Mouse (Mus musculus): ENCODE data around the gene Gm30083.

The Gm30083 gene

DNA sequence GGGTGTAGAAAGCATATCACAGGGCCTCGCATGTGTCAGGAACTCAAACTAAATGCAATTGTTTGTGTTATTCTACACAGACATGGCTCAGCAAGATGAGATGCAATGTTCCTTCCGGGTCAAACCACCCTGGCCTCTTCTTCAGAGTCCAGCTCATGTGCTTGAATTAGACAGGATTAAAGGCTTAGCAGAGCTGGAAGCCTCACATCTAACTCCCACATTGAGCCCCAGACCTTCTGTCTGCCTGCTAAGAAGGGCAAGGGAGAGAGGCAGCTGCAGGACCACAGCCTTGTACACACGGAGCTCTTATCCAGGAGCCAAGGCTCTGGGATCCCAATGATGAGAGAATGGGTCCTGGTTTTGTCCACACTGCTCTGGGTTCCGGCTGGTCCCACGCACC lies 61.2 kb downstream of the Gm30083 start, which contains the start of gene Rbp3:
Rbp3 (plus strand) TSS at position 243 of the 400 bp plus-strand sequence.
- H3K4me1 ChIP-seq (replicated peaks; ENCODE audit: low read depth, low read length) = peaks cover 12% of the 10 kb centered on the region
- H3K27me3 ChIP-seq (ENCODE audit: insufficient read depth, low read length) = peaks cover 36% of the 10 kb centered on the region
- H3K36me3 ChIP-seq (ENCODE audit: insufficient read depth, low read length) = no peaks in the 10 kb centered on the region
- H3K4me3 ChIP-seq (replicated peaks; ENCODE audit: low read length) = no peak within 1 kb of the TSS
- no peak for TF ChIP-seq NANOG (IDR thresholded peaks at IDR 0.05; ENCODE audit: borderline replicate concordance, low read length)
- TF ChIP-seq POU5F1 (IDR thresholded peaks at IDR 0.05; ENCODE audit: borderline replicate concordance, low read length) = no peak
- no peak for TF ChIP-seq CTCF (conservative IDR thresholded peaks at IDR 0.05; ENCODE audit: low read length)
- H3K9me3 ChIP-seq (ENCODE audit: low read length) = no peaks in the 10 kb centered on the region

- H3K4me3 ChIP-seq (replicated peaks; ENCODE audit: low read length) = no peak overlapping the region
- TF ChIP-seq POU5F1 (IDR thresholded peaks at IDR 0.05; ENCODE audit: borderline replicate concordance, low read length) (no peak), CTCF (conservative IDR thresholded peaks at IDR 0.05; ENCODE audit: low read length) (peak; percentile 23; the same call in 1 of the 2 replicates)
- peaks cover 12% of the 10 kb centered on the region for H3K4me1 ChIP-seq (replicated peaks; ENCODE audit: low read depth, low read length)
- H3K36me3 ChIP-seq (ENCODE audit: insufficient read depth, low read length) = no peaks in the 10 kb centered on the region
- no peaks in the 10 kb centered on the region for H3K9me3 ChIP-seq (ENCODE audit: low read length)
- peaks cover 36% of the 10 kb centered on the region for H3K27me3 ChIP-seq (ENCODE audit: insufficient read depth, low read length)
Measured at GRCm38 (mm10) chr14:33952233-33952981, 62.6 kb downstream of the Gm30083 start.

DNA sequence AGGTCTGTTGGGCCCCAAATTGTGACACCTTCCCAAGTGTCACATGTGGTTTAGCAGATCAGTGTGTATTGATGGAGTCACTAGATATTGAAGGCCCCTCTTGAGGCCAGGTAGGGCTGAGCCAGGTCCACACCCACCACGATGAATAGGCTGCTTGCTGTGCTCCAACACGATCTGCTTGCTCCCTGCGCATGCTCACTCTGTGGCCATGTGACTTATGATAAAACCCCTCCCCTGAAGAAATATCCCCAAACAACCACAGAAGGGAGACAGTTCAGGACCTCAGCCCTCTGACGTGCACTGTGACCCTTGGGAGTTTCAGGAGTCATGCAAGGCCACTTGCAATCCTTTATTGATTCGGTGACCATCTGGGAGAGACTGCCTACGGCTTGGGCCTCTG lies 68.9 kb downstream of the Gm30083 start:
- H3K4me3 ChIP-seq (replicated peaks; ENCODE audit: low read length) = no peak overlapping the region

DNA sequence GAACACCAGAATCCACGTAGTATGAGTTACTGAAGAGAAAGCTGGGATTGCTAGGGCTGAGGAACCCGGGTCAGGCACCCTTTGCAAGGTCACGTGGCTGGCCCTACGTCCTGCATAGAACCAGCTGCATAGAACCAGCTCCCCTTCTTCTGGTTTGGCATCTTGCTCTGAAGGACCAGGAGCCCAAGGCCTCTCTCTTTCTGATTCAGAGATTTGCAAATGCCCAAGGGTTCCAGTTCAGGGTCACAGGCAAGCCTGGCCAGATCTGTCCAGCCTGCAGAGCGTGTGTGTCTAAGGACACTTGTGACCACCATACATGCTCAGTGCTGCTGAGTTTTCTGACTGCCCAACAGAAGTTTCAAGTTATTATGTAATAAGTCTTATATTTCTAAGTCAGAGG lies 72.8 kb downstream of the Gm30083 start:
- no peak for TF ChIP-seq CTCF (conservative IDR thresholded peaks at IDR 0.05; ENCODE audit: low read length)
- TF ChIP-seq POU5F1 (IDR thresholded peaks at IDR 0.05; ENCODE audit: borderline replicate concordance, low read length) = no peak
- TF ChIP-seq NANOG (IDR thresholded peaks at IDR 0.05; ENCODE audit: borderline replicate concordance, low read length) = no peak
- Histone ChIP-seq H3K9me3 (ENCODE audit: low read length) (0 out of 2 replicates have a peak, but pooled peaks cover 3% of the 10 kb centered on the region), H3K36me3 (ENCODE audit: insufficient read depth, low read length) (no peaks in the 10 kb centered on the region), H3K4me3 (replicated peaks; ENCODE audit: low read length) (no peak overlapping the region), H3K4me1 (replicated peaks; ENCODE audit: low read depth, low read length) (peaks cover 7% of the 10 kb centered on the region), H3K27me3 (ENCODE audit: insufficient read depth, low read length) (peaks cover 27% of the 10 kb centered on the region)

More for the DNA sequence above, 68.9 kb downstream of the Gm30083 start:
- Histone ChIP-seq H3K27me3 (ENCODE audit: insufficient read depth, low read length) (peaks cover 18% of the 10 kb centered on the region), H3K4me1 (replicated peaks; ENCODE audit: low read depth, low read length) (peaks cover 4% of the 10 kb centered on the region; the same call in 1 of the 2 replicates), H3K36me3 (ENCODE audit: insufficient read depth, low read length) (no peaks in the 10 kb centered on the region), H3K9me3 (ENCODE audit: low read length) (0 out of 2 replicates have a peak, but pooled peaks cover 3% of the 10 kb centered on the region)
- no peak for TF ChIP-seq CTCF (conservative IDR thresholded peaks at IDR 0.05; ENCODE audit: low read length)
- no peak for TF ChIP-seq NANOG (IDR thresholded peaks at IDR 0.05; ENCODE audit: borderline replicate concordance, low read length)
- no peak for TF ChIP-seq POU5F1 (IDR thresholded peaks at IDR 0.05; ENCODE audit: borderline replicate concordance, low read length)

GRCm38 (mm10) chr14:33940739-33941138 lies 74.2 kb downstream of the Gm30083 start, which contains the start of gene Gdf2:
Gdf2 (plus strand) TSS chr14:33941039.
- Histone ChIP-seq H3K36me3 (ENCODE audit: insufficient read depth, low read length) (no peaks in the 10 kb centered on the region), H3K9me3 (ENCODE audit: low read length) (0 out of 2 replicates have a peak, but pooled peaks cover 3% of the 10 kb centered on the region), H3K27me3 (ENCODE audit: insufficient read depth, low read length) (peaks cover 30% of the 10 kb centered on the region), H3K4me1 (replicated peaks; ENCODE audit: low read depth, low read length) (peaks cover 7% of the 10 kb centered on the region), H3K4me3 (replicated peaks; ENCODE audit: low read length) (no peak within 1 kb of the TSS; the same call in 1 of the 2 replicates)
- TF ChIP-seq POU5F1 (IDR thresholded peaks at IDR 0.05; ENCODE audit: borderline replicate concordance, low read length) = no peak
- TF ChIP-seq CTCF (conservative IDR thresholded peaks at IDR 0.05; ENCODE audit: low read length) = no peak
- TF ChIP-seq NANOG (IDR thresholded peaks at IDR 0.05; ENCODE audit: borderline replicate concordance, low read length) = no peak

- Histone ChIP-seq H3K36me3 (ENCODE audit: insufficient read depth, low read length) (no peaks in the 10 kb centered on the region), H3K27me3 (ENCODE audit: insufficient read depth, low read length) (peaks cover 28% of the 10 kb centered on the region), H3K4me3 (replicated peaks; ENCODE audit: low read length) (no peak overlapping the region), H3K4me1 (replicated peaks; ENCODE audit: low read depth, low read length) (peaks cover 7% of the 10 kb centered on the region), H3K9me3 (ENCODE audit: low read length) (no peaks in the 10 kb centered on the region)
- TF ChIP-seq NANOG (IDR thresholded peaks at IDR 0.05; ENCODE audit: borderline replicate concordance, low read length) (no peak), CTCF (conservative IDR thresholded peaks at IDR 0.05; ENCODE audit: low read length) (peak; percentile 39)
Measured at GRCm38 (mm10) chr14:33939117-33939516, 75.9 kb downstream of the Gm30083 start.
